ENCODE assay signal across 13 mouse cellular contexts in the genomic region with DNA sequence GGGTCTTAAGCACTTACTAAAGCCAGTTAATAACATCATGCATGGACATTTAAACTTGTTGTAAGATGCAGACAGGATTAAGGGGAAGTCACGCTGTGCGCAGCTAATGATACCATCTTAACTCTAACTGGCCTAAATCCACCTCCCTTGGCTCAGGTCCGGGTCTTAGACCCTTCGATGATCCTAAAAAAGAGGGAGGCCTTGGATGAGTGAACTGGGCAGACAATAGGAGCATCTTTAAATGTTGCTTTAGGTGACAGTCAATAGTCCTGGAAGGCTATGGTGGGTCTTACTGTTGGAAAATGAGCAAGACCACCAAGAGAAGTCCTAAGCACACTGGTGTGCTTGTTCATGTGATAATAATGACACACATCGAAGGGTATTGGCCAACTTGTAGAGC.
DNase-seq lines count a peak whose midpoint lies in the region; ATAC-seq and TF ChIP-seq lines count a peak whose summit lies in the region.
"Had no signal": no experiment of that assay in that cellular context is flagged by ENCODE, and none has a peak within 500 bp of the region (broad histone marks: within the 10 kb centered on the region; RNA-seq: fewer than 3 reads in every experiment).

No protein-coding gene starts in this region.

- H3K4me1 ChIP-seq in hindbrain, embryonic 14.5 days (replicated peaks; ENCODE audit: control insufficient read depth, insufficient read depth, low read length): peaks cover 39% of the 10 kb centered on the region
- H3K4me1 ChIP-seq in midbrain, postnatal 0 days (ENCODE audit: insufficient read depth, low read length): 0 out of 2 replicates have a peak, but pooled peaks cover 7% of the 10 kb centered on the region

- no peaks in the 10 kb centered on the region for H3K27me3 ChIP-seq in hindbrain, embryonic 14.5 days (ENCODE audit: control insufficient read depth, insufficient read depth, low read length)
- H3K27me3 ChIP-seq in midbrain, postnatal 0 days (ENCODE audit: insufficient read depth, low read length): no peaks in the 10 kb centered on the region

- no peaks in the 10 kb centered on the region for H3K9me3 ChIP-seq in hindbrain, embryonic 14.5 days (ENCODE audit: control insufficient read depth, low read length)
- H3K9me3 ChIP-seq in midbrain, postnatal 0 days (ENCODE audit: low read length): no peaks in the 10 kb centered on the region
- H3K9me3 ChIP-seq: embryonic facial prominence, embryonic 10.5 days; lung, embryonic 15.5 days had no signal

- ATAC-seq in hindbrain, embryonic 14.5 days (ENCODE audit: low FRiP score): no peak
- ATAC-seq in midbrain, postnatal 0 days (ENCODE audit: low FRiP score): no peak

- TF ChIP-seq POLR2A in brain, embryonic 14.5 days (IDR thresholded peaks at IDR 0.05; ENCODE audit: borderline replicate concordance, extremely low read depth, insufficient read depth, insufficient read length, poor library complexity, severe bottlenecking): no peak

- H3K36me3 ChIP-seq in hindbrain, embryonic 14.5 days (replicated peaks; ENCODE audit: control insufficient read depth, insufficient read depth): peaks cover 13% of the 10 kb centered on the region; the same call in 1 of the 2 replicates
- no peaks in the 10 kb centered on the region for H3K36me3 ChIP-seq in midbrain, postnatal 0 days (ENCODE audit: insufficient read depth, low read length)
- H3K36me3 ChIP-seq: embryonic facial prominence, embryonic 10.5 days; lung, embryonic 15.5 days had no signal

- H3K27ac ChIP-seq in hindbrain, embryonic 14.5 days: peak overlapping the region; percentile 99
- 0 out of 2 replicates have a peak overlapping the region, but pooled peaks have one; percentile 93 for H3K27ac ChIP-seq in midbrain, postnatal 0 days (ENCODE audit: low read depth, low read length)
- H3K27ac ChIP-seq: lung, embryonic 15.5 days had no signal

- peak; percentile 69 for DNase-seq in brain, embryonic 14.5 days (ENCODE audit: low read depth)
- DNase-seq in cerebellum, postnatal 14 days: peak; percentile 59 to 60
- no peak for DNase-seq in hindbrain, embryonic 14.5 days (ENCODE audit: low spot score)
- DNase-seq in midbrain, postnatal 0 days (ENCODE audit: low spot score): peak; percentile 58
- no peak for DNase-seq in right cerebral cortex, adult 2 months (ENCODE audit: low spot score in 2 of 2)
- DNase-seq in testis, postnatal 10 days (ENCODE audit: low spot score): no peak
- no peak for DNase-seq in kidney, postnatal 36 days
- DNase-seq: adrenal gland, adult 8-10 months; heart, postnatal 10 days; kidney, adult 11 months; right cerebral cortex, postnatal 4 days had no signal

- H3K4me3 ChIP-seq in hindbrain, embryonic 14.5 days (replicated peaks; ENCODE audit: low read length): no peak overlapping the region
- no peak overlapping the region for H3K4me3 ChIP-seq in midbrain, postnatal 0 days (ENCODE audit: low read depth, low read length)

- 80% methylated on average over 5 of the region's 5 CpGs for WGBS in hindbrain, embryonic 14.5 days
- WGBS in midbrain, postnatal 0 days: 41% methylated on average over 5 of the region's 5 CpGs

- 0 out of 2 replicates have a peak overlapping the region, but pooled peaks have one; percentile 82 for H3K9ac ChIP-seq in hindbrain, embryonic 14.5 days
- H3K9ac ChIP-seq in midbrain, postnatal 0 days (replicated peaks; ENCODE audit: low read length, poor library complexity, severe bottlenecking): no peak overlapping the region
- H3K9ac ChIP-seq: lung, embryonic 15.5 days had no signal

- TF ChIP-seq CTCF in brain, embryonic 14.5 days (IDR thresholded peaks at IDR 0.05; ENCODE audit: borderline replicate concordance, extremely low read depth, insufficient read depth, insufficient read length): no peak
- TF ChIP-seq CTCF in midbrain, postnatal 0 days (IDR thresholded peaks at IDR 0.05): no peak

- H3K4me2 ChIP-seq in hindbrain, embryonic 14.5 days (replicated peaks): peak overlapping the region; percentile 82
- H3K4me2 ChIP-seq in midbrain, postnatal 0 days (ENCODE audit: low read depth, low read length, poor library complexity, severe bottlenecking): peak overlapping the region; percentile 66; the same call in 1 of the 2 replicates

Comparison
In these comparisons a context has a peak if more than half of its experiments do, and no peak if none do; other contexts are left out.
1. DNase-seq: peak in brain, embryonic 14.5 days (single experiment), cerebellum, postnatal 14 days (2 of 2) and midbrain, postnatal 0 days (single experiment); none in hindbrain, embryonic 14.5 days (single experiment), right cerebral cortex, adult 2 months (0 of 2), testis, postnatal 10 days (single experiment) and kidney, postnatal 36 days (0 of 2).